Mouse (Mus musculus) forebrain, embryonic 14.5 days (tissue): ENCODE measurements at regions not wholly inside any gene's neighbourhood (a gene's known extent, or its start where the extent isn't known, plus 50 kb on each side); places are given as distances from the start of the nearest gene placed in this dataset.
A peak's percentile ranks its signal among the peaks of the same experiment; 100 is the strongest.

Source experiments
- ATAC-seq: fragments of 200-750 bp; cut with Nextera tagmentation; 2 replicates; pipeline ENCODE4 v1.8.0; 2017; ENCODE audit warnings: mild to moderate bottlenecking, moderate library complexity
- DNase-seq: peaks from one replicate; pipeline ENCODE4 v3.0.0-alpha.2; 2015; ENCODE audit warnings: low spot score
- H3K27ac ChIP-seq: fragments of 300-500 bp; sonication (generic); 2 replicates; pipeline ENCODE4 v1.5.1; 2014; ENCODE audit warnings: low read depth, mild to moderate bottlenecking, control low read depth, low read length, moderate library complexity
- H3K27me3 ChIP-seq: fragments of 300-500 bp; sonication (generic); replicated peaks from 2 replicates; pipeline ENCODE4 v1.6.1; 2014; ENCODE audit warnings: low read length, control low read depth, mixed read lengths; ENCODE audit not compliant: control insufficient read depth, insufficient read depth
- H3K36me3 ChIP-seq: fragments of 300-500 bp; sonication (generic); 2 replicates; pipeline ENCODE4 v1.6.1; 2014; ENCODE audit warnings: low read length, control low read depth; ENCODE audit not compliant: control insufficient read depth, insufficient read depth
- H3K4me1 ChIP-seq: fragments of 300-500 bp; sonication (generic); 2 replicates; pipeline ENCODE4 v1.6.1; 2014; ENCODE audit warnings: antibody characterized with exemption, low read length, control low read depth; ENCODE audit not compliant: control insufficient read depth, insufficient read depth
- H3K4me2 ChIP-seq: fragments of 300-500 bp; sonication (generic); 2 replicates; pipeline ENCODE4 v1.6.1; 2014; ENCODE audit warnings: mild to moderate bottlenecking, control low read depth, low read length
- H3K4me3 ChIP-seq: fragments of 300-500 bp; sonication (generic); 2 replicates; pipeline ENCODE4 v1.5.1; 2014; ENCODE audit warnings: low read depth, low read length, control low read depth
- H3K9ac ChIP-seq: fragments of 300-500 bp; sonication (generic); 2 replicates; pipeline ENCODE4 v1.6.1; 2014; ENCODE audit warnings: mild to moderate bottlenecking, low read length, control low read depth, moderate library complexity
- H3K9me3 ChIP-seq: fragments of 300-500 bp; sonication (generic); replicated peaks from 2 replicates; pipeline ENCODE4 v1.6.1; 2016; ENCODE audit warnings: low read length, control low read depth, mixed read lengths; ENCODE audit not compliant: control insufficient read depth
- WGBS: fragments of 180-500 bp; shearing (Covaris S2); extraction: QIAGEN DNeasy Blood & Tissue Kit; methylation state at CpG from one replicate; pipeline ENCODE4 v1.1.7; 2014; 5-methylcytosine and 5-hydroxymethylcytosine counted together

- DNase-seq, result no peak
- Histone ChIP-seq H3K27ac (no peak overlapping the region), H3K4me2 (no peak overlapping the region), H3K4me3 (no peak overlapping the region), H3K4me1 (no peaks in the 10 kb centered on the region), H3K36me3 (no peaks in the 10 kb centered on the region), H3K9me3 (no peaks in the 10 kb centered on the region), H3K9ac (no peak overlapping the region), H3K27me3 (no peaks in the 10 kb centered on the region)
- no peak for ATAC-seq
Measured at GRCm38 (mm10) chr12:110087812-110088211, 191.1 kb upstream of the Dio3 start.

DNA sequence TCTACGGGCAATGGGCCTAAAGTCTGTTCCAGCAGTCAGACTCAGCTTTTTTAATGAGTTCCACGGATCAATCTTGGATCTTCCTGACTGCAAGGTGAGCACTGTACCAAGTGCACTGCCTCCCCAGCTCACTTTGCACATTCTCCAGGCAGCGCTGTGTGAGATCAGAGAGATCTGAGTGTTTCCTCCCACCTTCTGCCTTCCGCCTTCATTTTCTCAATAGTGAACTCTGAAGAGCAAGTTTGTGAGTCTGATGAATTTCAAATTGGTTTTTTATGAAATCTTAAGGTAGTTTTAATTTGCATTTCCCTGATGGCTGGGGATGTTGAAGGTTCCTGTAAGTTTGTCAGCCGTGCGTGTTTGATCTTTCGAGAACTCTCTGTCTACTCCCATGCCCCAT is 176.7 kb upstream of the Dio3 start:
- no peaks in the 10 kb centered on the region for H3K27me3 ChIP-seq
- WGBS, result 88% methylated on average over 7 of the region's 7 CpGs
- no peak overlapping the region for H3K9ac ChIP-seq
- H3K9me3 ChIP-seq, result peaks cover 7% of the 10 kb centered on the region; the same call in 1 of the 2 replicates
- no peak for ATAC-seq
- DNase-seq, result no peak
- no peaks in the 10 kb centered on the region for H3K4me1 ChIP-seq
- no peaks in the 10 kb centered on the region for H3K36me3 ChIP-seq
- H3K4me2 ChIP-seq, result no peak overlapping the region
- H3K27ac ChIP-seq, result no peak overlapping the region
- H3K4me3 ChIP-seq, result no peak overlapping the region

GRCm38 (mm10) chr12:110112051-110112722 is 166.7 kb upstream of the Dio3 start:
- DNase-seq, result no peak
- Histone ChIP-seq H3K4me1 (no peaks in the 10 kb centered on the region), H3K9ac (no peak overlapping the region), H3K36me3 (no peaks in the 10 kb centered on the region), H3K4me3 (no peak overlapping the region), H3K27ac (no peak overlapping the region), H3K4me2 (no peak overlapping the region), H3K27me3 (no peaks in the 10 kb centered on the region), H3K9me3 (no peaks in the 10 kb centered on the region)
- no peak for ATAC-seq
- WGBS, result 83% methylated on average over 11 of the region's 11 CpGs

DNA sequence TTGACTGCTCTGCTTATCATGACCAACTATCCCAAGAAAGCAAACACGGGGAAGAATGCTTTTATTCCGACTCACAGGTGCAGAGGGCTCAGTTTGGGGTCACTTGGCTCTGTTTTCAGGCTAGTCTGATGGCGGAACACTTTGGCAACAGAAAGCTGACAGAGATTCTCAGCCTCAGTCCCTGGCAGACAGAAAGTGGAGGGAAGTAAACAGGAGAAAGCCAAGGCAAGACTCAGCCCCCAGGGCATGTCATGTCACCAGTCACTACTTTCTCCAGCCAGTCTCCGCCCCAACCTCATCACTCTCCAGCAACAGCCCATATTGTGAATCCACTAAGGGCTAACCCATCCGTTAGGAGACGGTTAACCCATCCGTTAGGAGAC is 166.2 kb upstream of the Dio3 start:
- no peak overlapping the region for H3K4me3 ChIP-seq
- no peak overlapping the region for H3K9ac ChIP-seq
- H3K27me3 ChIP-seq, result no peaks in the 10 kb centered on the region
- WGBS, result 88% methylated on average over 7 of the region's 7 CpGs
- no peak overlapping the region for H3K27ac ChIP-seq
- no peak for ATAC-seq
- no peaks in the 10 kb centered on the region for H3K36me3 ChIP-seq
- H3K4me1 ChIP-seq, result no peaks in the 10 kb centered on the region
- H3K9me3 ChIP-seq, result no peaks in the 10 kb centered on the region
- H3K4me2 ChIP-seq, result no peak overlapping the region
- no peak for DNase-seq

DNA sequence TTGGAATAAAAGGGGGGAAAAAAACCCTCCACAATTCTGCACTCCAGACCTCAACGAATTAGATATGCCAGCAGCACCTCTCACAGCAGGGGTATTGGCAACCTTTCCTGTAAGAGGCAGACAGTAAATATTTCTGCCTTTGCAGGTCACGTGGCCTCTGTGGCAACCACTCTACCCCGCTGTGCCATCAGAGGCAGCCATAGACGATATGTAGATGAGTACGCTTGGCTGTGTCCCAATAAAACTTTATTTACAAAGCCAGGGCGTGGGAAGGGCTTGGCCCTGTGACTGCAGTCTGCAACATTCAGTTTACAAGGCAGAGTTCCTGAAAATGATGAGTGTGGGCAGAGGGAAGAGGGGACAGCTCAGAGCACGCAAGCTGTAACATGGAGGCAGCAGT is 158.7 kb upstream of the Dio3 start:
- ATAC-seq, result peak; percentile 34; the same call in 1 of the 2 replicates

GRCm38 (mm10) chr12:110122976-110123375 is 155.9 kb upstream of the Dio3 start:
- H3K9ac ChIP-seq, result no peak overlapping the region
- H3K27ac ChIP-seq, result no peak overlapping the region
- no peaks in the 10 kb centered on the region for H3K27me3 ChIP-seq
- H3K4me1 ChIP-seq, result no peaks in the 10 kb centered on the region; the same call in 1 of the 2 replicates
- H3K4me2 ChIP-seq, result no peak overlapping the region
- H3K36me3 ChIP-seq, result no peaks in the 10 kb centered on the region
- DNase-seq (no peak), ATAC-seq (no peak)
- no peaks in the 10 kb centered on the region for H3K9me3 ChIP-seq
- H3K4me3 ChIP-seq, result no peak overlapping the region
- WGBS, result 78% methylated on average over 4 of the region's 4 CpGs

More for the DNA sequence above, 158.7 kb upstream of the Dio3 start:
- Histone ChIP-seq H3K4me1 (no peaks in the 10 kb centered on the region), H3K36me3 (no peaks in the 10 kb centered on the region), H3K27me3 (no peaks in the 10 kb centered on the region), H3K4me3 (no peak overlapping the region), H3K4me2 (no peak overlapping the region), H3K27ac (no peak overlapping the region), H3K9me3 (no peaks in the 10 kb centered on the region), H3K9ac (no peak overlapping the region)
- WGBS, result 48% methylated on average over 7 of the region's 7 CpGs
- peak; percentile 56 for DNase-seq

DNA sequence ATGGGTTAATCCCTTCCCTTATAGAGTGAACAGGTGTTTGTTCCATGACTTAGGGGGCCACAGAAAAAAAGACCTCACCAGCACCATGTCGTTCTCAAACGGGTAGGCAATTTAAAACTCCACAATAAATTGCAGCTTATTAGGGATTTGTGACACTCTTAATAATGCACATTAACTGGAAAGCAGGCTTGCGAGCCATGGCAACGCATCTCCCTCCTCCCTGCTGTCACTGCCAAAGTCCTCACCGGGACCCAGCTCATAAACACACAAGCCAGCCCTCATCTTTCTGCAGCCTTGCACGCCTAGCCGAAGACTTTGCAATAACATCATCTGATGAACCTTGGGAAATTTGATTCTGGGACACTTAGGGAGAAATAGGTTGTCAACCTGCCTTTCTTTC is 152.3 kb upstream of the Dio3 start:
- ATAC-seq, result no peak
- H3K4me1 ChIP-seq, result no peaks in the 10 kb centered on the region; the same call in 1 of the 2 replicates
- H3K36me3 ChIP-seq, result no peaks in the 10 kb centered on the region
- H3K27me3 ChIP-seq, result no peaks in the 10 kb centered on the region
- H3K4me3 ChIP-seq, result no peak overlapping the region
- DNase-seq, result peak; percentile 25
- H3K4me2 ChIP-seq, result no peak overlapping the region
- no peak overlapping the region for H3K9ac ChIP-seq
- 27% methylated on average over 7 of the region's 7 CpGs for WGBS
- no peaks in the 10 kb centered on the region for H3K9me3 ChIP-seq
- H3K27ac ChIP-seq, result no peak overlapping the region

GRCm38 (mm10) chr12:110145379-110145778 is 133.5 kb upstream of the Dio3 start:
- ATAC-seq (no peak), DNase-seq (no peak)
- Histone ChIP-seq H3K9me3 (no peaks in the 10 kb centered on the region), H3K36me3 (no peaks in the 10 kb centered on the region), H3K4me3 (no peak overlapping the region), H3K9ac (no peak overlapping the region), H3K4me2 (no peak overlapping the region), H3K4me1 (no peaks in the 10 kb centered on the region), H3K27ac (no peak overlapping the region), H3K27me3 (no peaks in the 10 kb centered on the region)
- WGBS, result 63% methylated on average over 5 of the region's 5 CpGs

DNA sequence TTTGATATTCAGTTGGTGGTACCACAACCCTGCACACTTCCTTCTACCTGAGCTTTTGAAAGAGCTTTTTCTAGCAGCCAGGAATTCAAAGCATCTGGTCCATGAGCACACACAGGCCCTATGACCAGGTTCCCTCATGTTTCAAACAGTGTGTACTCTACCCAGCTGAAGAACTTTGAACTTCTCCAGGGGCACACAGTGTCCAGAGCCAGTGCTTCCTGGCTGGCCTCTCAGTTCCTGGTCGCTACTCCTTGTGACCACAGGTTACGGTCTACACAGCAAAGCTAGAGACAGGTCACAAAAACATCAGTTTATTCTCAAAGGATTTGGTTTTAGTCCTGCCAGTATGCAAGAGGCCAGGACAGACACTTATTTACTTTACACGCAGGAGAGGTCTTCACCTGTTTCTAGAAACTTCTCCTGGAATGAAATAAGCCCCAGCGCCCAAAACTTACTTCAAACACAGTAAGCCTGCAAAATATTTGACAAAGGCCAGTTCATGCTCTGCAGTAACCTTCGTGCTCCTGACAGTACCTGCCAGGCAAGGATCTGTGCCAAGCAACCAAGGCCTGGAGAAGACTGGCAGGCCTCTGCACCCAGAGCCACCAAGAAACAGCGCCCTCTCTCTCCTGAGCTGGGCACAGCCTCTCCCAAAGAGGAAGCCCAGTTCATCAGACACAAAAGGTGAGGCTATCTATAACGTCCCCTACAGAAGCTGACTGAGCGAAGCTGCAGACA is 124.5 kb upstream of the Dio3 start:
- Histone ChIP-seq H3K27me3 (no peaks in the 10 kb centered on the region), H3K4me2 (no peak overlapping the region), H3K4me3 (no peak overlapping the region), H3K36me3 (no peaks in the 10 kb centered on the region), H3K9me3 (no peaks in the 10 kb centered on the region), H3K9ac (no peak overlapping the region), H3K27ac (no peak overlapping the region), H3K4me1 (no peaks in the 10 kb centered on the region)
- ATAC-seq, result no peak
- DNase-seq, result no peak
- 81% methylated on average over 8 of the region's 8 CpGs for WGBS
